In the genomic region with DNA sequence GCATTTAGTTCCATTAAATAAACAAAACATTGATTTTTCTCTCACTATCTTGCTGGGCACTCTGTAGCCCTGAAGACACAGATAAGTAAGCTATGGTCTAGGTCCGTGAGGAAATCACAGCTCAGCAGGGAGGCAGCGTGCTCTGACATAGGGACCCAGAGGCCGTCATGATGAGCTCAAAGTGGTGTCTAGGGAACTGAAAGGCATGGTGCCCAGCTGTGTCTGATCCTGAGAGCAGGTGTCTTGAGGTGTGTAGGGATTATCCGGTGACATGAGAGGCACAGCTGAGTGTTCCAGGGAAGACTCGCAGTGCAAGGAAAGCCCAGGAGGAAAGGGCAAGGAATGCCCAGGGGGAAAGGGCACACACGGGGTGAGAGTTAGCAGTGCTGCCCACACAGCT, we compare ENCODE assay signal across 8 mouse cellular contexts.
"Had no signal": no experiment of that assay in that cellular context is flagged by ENCODE, and none has a peak within 500 bp of the region (broad histone marks: within the 10 kb centered on the region; RNA-seq: fewer than 3 reads in every experiment).

No protein-coding gene starts in this region.

- H3K36me3 ChIP-seq: neural tube, embryonic 12.5 days had no signal

- H3K9ac ChIP-seq: liver, embryonic 14.5 days; lung, embryonic 14.5 days; neural tube, embryonic 12.5 days had no signal

- H3K27ac ChIP-seq: liver, embryonic 14.5 days; neural tube, embryonic 12.5 days had no signal

- H3K4me2 ChIP-seq: lung, embryonic 14.5 days; midbrain, embryonic 11.5 days; neural tube, embryonic 12.5 days had no signal

- H3K4me1 ChIP-seq: neural tube, embryonic 12.5 days had no signal

- DNase-seq: lung, embryonic 14.5 days; lung, postnatal 10 days; midbrain, embryonic 14.5 days; right cerebral cortex, postnatal 14 days; thymus, postnatal 14 days had no signal

- H3K9me3 ChIP-seq: neural tube, embryonic 12.5 days had no signal

- H3K27me3 ChIP-seq: neural tube, embryonic 12.5 days had no signal

- H3K4me3 ChIP-seq: neural tube, embryonic 12.5 days had no signal
